Mouse (Mus musculus) G1E (cell line): ENCODE data around the gene Itpr3.

Experiments
- CTCF ChIP-seq: IDR thresholded peaks from 2 replicates; pipeline ENCODE4 v1.5.1; 2012; ENCODE audit warnings: low read depth, low read length, inconsistent platforms, mixed read lengths
- GATA1 ChIP-seq: IDR thresholded peaks from 2 replicates; pipeline ENCODE4 v1.6.1; 2012; ENCODE audit warnings: borderline replicate concordance, low read length, inconsistent platforms, mixed read lengths
- POLR2AphosphoS5 ChIP-seq: IDR thresholded peaks from 2 replicates; pipeline ENCODE4 v1.6.1; 2012; ENCODE audit warnings: low read depth, low read length, inconsistent platforms; ENCODE audit not compliant: insufficient replicate concordance
- TAL1 ChIP-seq: conservative IDR thresholded peaks from 2 replicates; pipeline ENCODE4 v1.6.1; 2012; ENCODE audit warnings: low read depth, low read length, inconsistent platforms, mixed read lengths

GRCm38 (mm10) chr17:27025326-27025902 lies 31.7 kb upstream of the Itpr3 start:
- no peak for TF ChIP-seq CTCF
- TF ChIP-seq GATA1, result no peak
- no peak for TF ChIP-seq POLR2AphosphoS5
- TF ChIP-seq TAL1, result no peak
